Mouse (Mus musculus) stomach, postnatal 0 days (tissue): ENCODE results near the gene Vangl1.

ENCODE experiments used
- CTCF ChIP-seq: IDR thresholded peaks from 2 replicates; pipeline ENCODE4 v1.5.1; 2016; ENCODE audit warnings: antibody characterized with exemption, low read depth, mild to moderate bottlenecking, moderate library complexity
- EP300 ChIP-seq: optimal IDR thresholded peaks from 2 replicates; pipeline ENCODE3; 2016; ENCODE audit warnings: antibody characterized with exemption

DNA sequence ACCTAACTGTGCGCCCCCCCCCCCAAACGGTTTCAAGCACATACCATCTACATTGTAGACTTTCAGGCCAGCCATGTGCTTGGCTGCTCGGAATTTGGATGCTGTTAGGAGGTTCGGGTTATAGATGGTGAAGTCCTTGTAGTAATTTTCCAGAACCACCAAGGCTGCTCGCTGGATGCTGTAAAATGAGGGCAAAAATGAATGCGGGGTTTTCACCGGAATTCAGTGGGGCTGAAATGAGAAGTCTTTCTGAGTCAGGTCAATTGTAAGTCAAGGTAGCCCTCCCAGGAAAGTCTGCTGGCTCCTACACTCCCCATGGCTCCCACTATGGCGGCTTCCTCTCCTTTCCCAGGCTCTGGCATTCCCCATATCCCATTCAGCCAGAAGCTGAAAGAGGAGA lies 37.7 kb downstream of the Vangl1 start:
- TF ChIP-seq CTCF (no peak), EP300 (no peak)
